Mouse (Mus musculus) heart, embryonic 13.5 days (tissue): ENCODE results near the gene Pax8. TPM values are rescaled to one million over a fixed set of nuclear protein-coding genes. Genes with fewer than 3 reads are reported as not detected.

Experiments
- ATAC-seq: fragments of 200-750 bp; cut with Nextera tagmentation; 2 replicates; pipeline ENCODE4 v1.8.0; 2017; ENCODE audit warnings: moderate TSS enrichment; ENCODE audit not compliant: insufficient number of reproducible peaks, low FRiP score, low TSS enrichment; ENCODE audit errors: extremely low read depth
- H3K27ac ChIP-seq: fragments of 300-500 bp; sonication (generic); replicated peaks from 2 replicates; pipeline ENCODE4 v1.5.1; 2015; ENCODE audit warnings: moderate library complexity, mild to moderate bottlenecking, inconsistent platforms
- H3K27me3 ChIP-seq: fragments of 300-500 bp; sonication (generic); replicated peaks from 2 replicates; pipeline ENCODE4 v1.6.1; 2015; ENCODE audit warnings: mild to moderate bottlenecking, inconsistent platforms
- H3K36me3 ChIP-seq: fragments of 300-500 bp; sonication (generic); 2 replicates; pipeline ENCODE4 v1.6.1; 2015; ENCODE audit warnings: mild to moderate bottlenecking, inconsistent platforms
- H3K4me1 ChIP-seq: fragments of 300-500 bp; sonication (generic); 2 replicates; pipeline ENCODE4 v1.6.1; 2015; ENCODE audit warnings: inconsistent platforms
- H3K4me2 ChIP-seq: fragments of 300-500 bp; sonication (generic); 2 replicates; pipeline ENCODE4 v1.6.1; 2015; ENCODE audit warnings: inconsistent platforms, mild to moderate bottlenecking, moderate library complexity
- H3K4me3 ChIP-seq: fragments of 300-500 bp; sonication (generic); 2 replicates; pipeline ENCODE4 v1.5.1; 2015; ENCODE audit warnings: moderate library complexity, mild to moderate bottlenecking, inconsistent platforms
- H3K9ac ChIP-seq: fragments of 300-500 bp; sonication (generic); 2 replicates; pipeline ENCODE4 v1.6.1; 2015; ENCODE audit warnings: inconsistent platforms, mild to moderate bottlenecking, moderate library complexity
- H3K9me3 ChIP-seq: fragments of 300-500 bp; sonication (generic); 2 replicates; pipeline ENCODE4 v1.6.1; 2016; ENCODE audit warnings: inconsistent platforms
- WGBS: fragments of 180-500 bp; shearing (Covaris S2); methylation state at CpG from one replicate; pipeline ENCODE4 v1.1.7; 2015; ENCODE audit warnings: mixed read lengths; 5-methylcytosine and 5-hydroxymethylcytosine counted together
- polyA plus RNA-seq: library from polyadenylated mRNA; unstranded; fragments of >200 nt; fragmentation: Nextera tagmentation; extraction: Ambion mirVana; gene quantifications from 2 replicates; pipeline ENCODE4 v1.2.1, GENCODE M21; 2015

Gene Pax8
- 0.23 TPM in 1 of 2 replicates, not detected in the other for polyA plus RNA-seq

DNA sequence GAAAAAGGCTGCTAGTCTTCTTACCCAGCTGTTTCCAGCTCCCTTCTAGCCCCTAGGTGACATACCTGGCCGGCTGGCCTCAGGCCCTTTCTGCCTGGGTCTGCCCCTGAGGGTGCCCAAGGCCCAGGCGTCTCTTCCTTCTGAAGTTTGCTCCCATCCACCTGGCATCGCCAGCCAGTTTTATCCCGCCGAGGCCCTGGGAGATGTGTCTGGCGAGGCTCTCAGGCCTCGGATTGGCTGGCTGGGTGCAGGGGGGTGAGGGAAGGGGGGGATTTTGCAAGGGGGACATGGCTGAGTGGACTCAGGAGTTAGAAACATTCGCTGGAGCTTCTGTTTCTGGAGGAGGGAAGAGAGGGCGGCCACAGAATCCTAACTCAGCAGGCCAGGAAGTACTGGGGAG lies at the start of gene Pax8:
Gene Pax8, minus strand, starts transcription at position 180 of the 400 bp plus-strand sequence.
- peak within 1 kb of the TSS; percentile 61 for H3K4me2 ChIP-seq
- H3K9me3 ChIP-seq: no peaks in the 10 kb centered on the region
- peaks cover 95% of the 10 kb centered on the region for H3K27me3 ChIP-seq
- no peak within 1 kb of the TSS for H3K9ac ChIP-seq
- H3K4me3 ChIP-seq: peak within 1 kb of the TSS; percentile 42; the same call in 1 of the 2 replicates
- H3K27ac ChIP-seq: no peak within 1 kb of the TSS
- peaks cover 9% of the 10 kb centered on the region for H3K4me1 ChIP-seq
- no peaks in the 10 kb centered on the region for H3K36me3 ChIP-seq
- WGBS: 23% methylated on average over 9 of the region's 9 CpGs
- ATAC-seq: no peak

GRCm38 (mm10) chr2:24521430-24522226 lies 46.2 kb upstream of the Pax8 start:
- WGBS: under 1% methylated on average over 33 of the region's 33 CpGs
- Histone ChIP-seq H3K9me3 (no peaks in the 10 kb centered on the region), H3K9ac (peak overlapping the region; percentile 81), H3K4me3 (peak overlapping the region; percentile 64), H3K27me3 (peaks cover 13% of the 10 kb centered on the region; the same call in 1 of the 2 replicates), H3K4me2 (peak overlapping the region; percentile 95), H3K36me3 (no peaks in the 10 kb centered on the region), H3K4me1 (peaks cover 13% of the 10 kb centered on the region), H3K27ac (peak overlapping the region; percentile 20; the same call in 1 of the 2 replicates)
- ATAC-seq: no peak

- 36% methylated on average over 9 of the region's 9 CpGs for WGBS
- no peak for ATAC-seq
- no peaks in the 10 kb centered on the region for H3K9me3 ChIP-seq
- H3K27ac ChIP-seq: no peak overlapping the region
- peak overlapping the region; percentile 95 for H3K4me2 ChIP-seq
- peaks cover 13% of the 10 kb centered on the region for H3K4me1 ChIP-seq
- H3K27me3 ChIP-seq: peaks cover 13% of the 10 kb centered on the region; the same call in 1 of the 2 replicates
- H3K4me3 ChIP-seq: peak overlapping the region; percentile 64
- H3K36me3 ChIP-seq: no peaks in the 10 kb centered on the region
- peak overlapping the region; percentile 81; the same call in 1 of the 2 replicates for H3K9ac ChIP-seq
Measured at GRCm38 (mm10) chr2:24520576-24521272, 45.3 kb upstream of the Pax8 start.

GRCm38 (mm10) chr2:24516946-24517345 lies 41.5 kb upstream of the Pax8 start:
- H3K9ac ChIP-seq: no peak overlapping the region
- no peak for ATAC-seq
- no peaks in the 10 kb centered on the region for H3K9me3 ChIP-seq
- no peak overlapping the region for H3K27ac ChIP-seq
- no peak overlapping the region for H3K4me3 ChIP-seq
- 74% methylated on average over 3 of the region's 3 CpGs for WGBS
- H3K36me3 ChIP-seq: no peaks in the 10 kb centered on the region
- H3K4me2 ChIP-seq: no peak overlapping the region
- peaks cover 15% of the 10 kb centered on the region; the same call in 1 of the 2 replicates for H3K27me3 ChIP-seq
- H3K4me1 ChIP-seq: peaks cover 9% of the 10 kb centered on the region

- Histone ChIP-seq H3K9ac (no peak overlapping the region), H3K9me3 (no peaks in the 10 kb centered on the region; the same call in 1 of the 2 replicates), H3K4me1 (no peaks in the 10 kb centered on the region), H3K4me3 (no peak overlapping the region), H3K36me3 (no peaks in the 10 kb centered on the region), H3K27me3 (no peaks in the 10 kb centered on the region), H3K4me2 (no peak overlapping the region), H3K27ac (no peak overlapping the region)
- WGBS: 75% methylated on average over 3 of the region's 3 CpGs
- no peak for ATAC-seq
Measured at GRCm38 (mm10) chr2:24507359-24507758, 32.0 kb upstream of the Pax8 start.

DNA sequence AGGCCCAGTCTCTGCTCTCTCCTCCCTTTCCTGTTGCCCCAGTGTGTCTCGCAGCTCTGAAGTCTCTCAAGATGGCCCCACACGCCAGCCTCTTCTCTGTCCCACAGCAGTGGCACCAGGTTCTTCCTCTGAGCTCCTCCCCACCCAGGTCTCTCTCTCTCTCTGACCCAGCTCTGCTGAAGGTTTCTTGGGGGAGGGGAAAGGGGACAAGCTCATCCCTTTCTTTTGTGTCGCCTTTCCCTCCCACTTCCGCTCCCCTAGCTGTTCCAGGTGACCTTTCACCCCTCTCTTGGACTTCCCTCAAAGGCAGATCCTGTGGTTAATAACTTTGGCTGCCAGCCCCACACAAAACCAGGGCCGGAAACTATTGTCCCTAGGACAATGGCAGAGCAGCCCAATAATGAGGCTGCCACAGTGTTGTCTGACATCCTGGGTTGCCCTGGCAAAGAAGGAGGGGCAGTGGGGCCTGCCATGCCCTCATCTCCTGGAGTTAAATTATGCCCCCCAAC lies 27.6 kb upstream of the Pax8 start:
- no peaks in the 10 kb centered on the region for H3K27me3 ChIP-seq
- H3K36me3 ChIP-seq: no peaks in the 10 kb centered on the region
- H3K9ac ChIP-seq: no peak overlapping the region
- 37% methylated on average over 5 of the region's 5 CpGs for WGBS
- ATAC-seq: peak; percentile 31; the same call in 1 of the 2 replicates
- H3K27ac ChIP-seq: no peak overlapping the region
- H3K4me2 ChIP-seq: no peak overlapping the region
- no peaks in the 10 kb centered on the region for H3K4me1 ChIP-seq
- no peak overlapping the region for H3K4me3 ChIP-seq
- no peaks in the 10 kb centered on the region for H3K9me3 ChIP-seq

- Histone ChIP-seq H3K4me3 (no peak overlapping the region), H3K27me3 (no peaks in the 10 kb centered on the region), H3K9ac (no peak overlapping the region), H3K4me2 (no peak overlapping the region), H3K36me3 (no peaks in the 10 kb centered on the region), H3K27ac (no peak overlapping the region), H3K9me3 (no peaks in the 10 kb centered on the region), H3K4me1 (no peaks in the 10 kb centered on the region)
- 37% methylated on average over 2 of the region's 2 CpGs for WGBS
- no peak for ATAC-seq
Measured at GRCm38 (mm10) chr2:24500921-24501320, 25.5 kb upstream of the Pax8 start.

GRCm38 (mm10) chr2:24490564-24490963 lies 15.2 kb upstream of the Pax8 start:
- H3K9me3 ChIP-seq: no peaks in the 10 kb centered on the region
- H3K4me2 ChIP-seq: no peak overlapping the region
- H3K36me3 ChIP-seq: no peaks in the 10 kb centered on the region
- ATAC-seq: no peak
- 31% methylated on average over 6 of the region's 6 CpGs for whole genome bisulfite sequencing
- H3K4me3 ChIP-seq: no peak overlapping the region
- H3K27me3 ChIP-seq: peaks cover 16% of the 10 kb centered on the region; the same call in 1 of the 2 replicates
- no peak overlapping the region for H3K9ac ChIP-seq
- no peak overlapping the region for H3K27ac ChIP-seq
- no peaks in the 10 kb centered on the region for H3K4me1 ChIP-seq

DNA sequence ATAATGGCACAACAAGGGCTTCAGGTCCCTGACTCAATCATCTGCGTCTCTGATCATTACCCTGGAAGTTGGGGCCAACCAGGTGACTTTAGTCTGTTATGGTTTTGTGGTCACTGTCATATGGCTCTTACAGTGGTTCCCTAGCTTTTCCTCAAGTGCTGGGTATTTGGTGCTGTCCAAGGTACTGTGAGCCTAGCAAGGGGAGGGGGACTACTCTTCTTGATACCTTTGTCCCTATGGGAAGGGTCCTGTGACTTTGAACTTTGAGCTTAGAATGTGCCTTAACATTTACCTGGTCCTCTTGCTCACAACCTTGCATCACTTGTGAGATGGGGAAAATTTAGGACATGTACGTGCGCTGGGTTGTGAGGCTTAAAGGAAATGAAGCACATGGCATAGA lies 13.3 kb upstream of the Pax8 start:
- ATAC-seq: no peak
- Histone ChIP-seq H3K9me3 (no peaks in the 10 kb centered on the region), H3K4me2 (no peak overlapping the region), H3K4me1 (no peaks in the 10 kb centered on the region), H3K36me3 (no peaks in the 10 kb centered on the region), H3K27ac (no peak overlapping the region), H3K4me3 (no peak overlapping the region), H3K9ac (no peak overlapping the region), H3K27me3 (peaks cover 16% of the 10 kb centered on the region; the same call in 1 of the 2 replicates)
- 51% methylated on average over 3 of the region's 3 CpGs for WGBS

DNA sequence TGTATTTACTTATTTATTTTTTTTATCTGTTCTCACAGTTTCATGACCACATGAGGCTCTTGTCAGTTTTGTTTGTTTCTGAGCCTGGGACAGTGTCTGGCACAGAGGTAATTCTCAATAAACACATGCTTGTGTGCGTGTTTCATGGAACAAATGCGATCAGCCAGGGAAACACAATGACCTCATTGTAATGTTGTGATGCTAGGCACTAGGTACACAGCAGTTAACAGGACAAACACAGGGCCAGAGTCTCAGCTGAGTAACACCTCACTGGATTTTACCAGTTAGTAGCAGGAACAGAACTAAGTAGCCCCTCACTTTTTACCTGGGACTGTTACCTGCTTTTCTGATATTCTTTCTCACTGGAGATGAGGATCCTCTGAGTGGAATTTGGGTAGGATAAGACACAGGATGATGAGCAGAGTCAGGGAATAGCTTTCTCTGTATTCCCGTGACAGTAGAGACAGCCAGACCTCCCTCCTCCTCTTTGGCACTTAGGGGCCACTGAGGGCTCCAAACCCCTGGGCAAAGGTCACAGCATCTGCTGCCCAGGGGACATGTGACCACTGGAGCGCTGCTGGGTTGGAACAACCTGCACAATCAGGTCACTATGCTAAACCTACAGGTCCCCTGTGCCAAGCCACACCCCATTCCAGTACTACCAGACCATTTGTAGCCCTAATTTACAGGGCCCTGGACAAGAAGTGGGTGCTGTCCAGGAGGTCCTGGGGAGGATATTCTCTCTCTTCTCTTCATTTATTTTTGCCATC lies 11.8 kb upstream of the Pax8 start:
- Histone ChIP-seq H3K9me3 (no peaks in the 10 kb centered on the region), H3K4me1 (no peaks in the 10 kb centered on the region), H3K9ac (no peak overlapping the region), H3K27me3 (peaks cover 16% of the 10 kb centered on the region; the same call in 1 of the 2 replicates), H3K4me3 (no peak overlapping the region), H3K27ac (no peak overlapping the region), H3K36me3 (no peaks in the 10 kb centered on the region), H3K4me2 (no peak overlapping the region)
- ATAC-seq: no peak
- 67% methylated on average over 4 of the region's 4 CpGs for WGBS

DNA sequence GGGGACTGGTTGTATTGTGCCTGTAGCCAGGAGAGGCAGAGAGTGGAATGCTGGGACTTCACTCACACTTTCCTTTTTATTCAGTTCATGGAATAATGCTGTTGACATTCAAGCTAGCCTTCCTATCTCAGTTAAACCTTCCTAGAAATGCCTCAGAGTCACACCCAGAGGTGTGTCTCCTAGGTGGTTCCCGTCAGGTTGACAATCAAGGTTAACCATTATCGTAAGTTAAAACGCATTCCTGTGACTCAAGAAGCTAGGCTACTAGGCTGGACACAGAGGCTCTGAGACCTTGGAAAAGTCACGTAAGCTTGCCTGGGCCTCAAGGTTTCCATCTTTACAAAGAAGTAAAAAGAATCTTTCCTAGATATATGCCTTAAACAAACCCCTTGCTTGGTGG lies 10.0 kb upstream of the Pax8 start:
- Histone ChIP-seq H3K4me2 (no peak overlapping the region), H3K9me3 (no peaks in the 10 kb centered on the region), H3K4me1 (no peaks in the 10 kb centered on the region), H3K27ac (no peak overlapping the region), H3K9ac (no peak overlapping the region), H3K36me3 (no peaks in the 10 kb centered on the region), H3K27me3 (peaks cover 18% of the 10 kb centered on the region; the same call in 1 of the 2 replicates), H3K4me3 (no peak overlapping the region)
- WGBS: 77% methylated on average over 4 of the region's 4 CpGs
- ATAC-seq: no peak
